In genomic region chr3:144206261-144206660, GRCm38 (mm10) we compare ENCODE assay signal across 8 mouse cellular contexts. TPM values are rescaled to one million over a fixed set of nuclear protein-coding genes. Genes with fewer than 3 reads are reported as not detected.
A peak's percentile ranks its signal among the peaks of the same experiment; 100 is the strongest.
DNase-seq lines count a peak whose midpoint lies in the region; ATAC-seq and TF ChIP-seq lines count a peak whose summit lies in the region.

No protein-coding gene starts in this region.

- no peak for DNase-seq in kidney, postnatal 14 days
- DNase-seq in midbrain, postnatal 0 days (ENCODE audit: low spot score) = no peak
- no peak for DNase-seq in right cerebral cortex, adult 18-20 months
- no peak for DNase-seq in spleen, postnatal 36 days (ENCODE audit: low spot score in 2 of 2)
- no peak for DNase-seq in natural killer cell, adult 2 months (ENCODE audit: low spot score in 2 of 2)

- ATAC-seq in kidney, embryonic 15.5 days (replicated peaks; ENCODE audit: low FRiP score) = no peak
- ATAC-seq in embryonic facial prominence, embryonic 12.5 days (ENCODE audit: insufficient number of reproducible peaks, insufficient read depth, low FRiP score, low TSS enrichment) = no peak
- ATAC-seq in intestine, embryonic 15.5 days = no peak
- no peak for ATAC-seq in midbrain, postnatal 0 days (ENCODE audit: low FRiP score)

- peak overlapping the region; percentile 81 for H3K4me3 ChIP-seq in kidney, embryonic 15.5 days (replicated peaks)
- peak overlapping the region; percentile 75 for H3K4me3 ChIP-seq in embryonic facial prominence, embryonic 12.5 days
- H3K4me3 ChIP-seq in intestine, embryonic 15.5 days (replicated peaks) = peak overlapping the region; percentile 88
- peak overlapping the region; percentile 80; the same call in 1 of the 2 replicates for H3K4me3 ChIP-seq in midbrain, postnatal 0 days (ENCODE audit: low read depth, low read length)

- peak overlapping the region; percentile 99 for H3K27ac ChIP-seq in kidney, embryonic 15.5 days
- H3K27ac ChIP-seq in embryonic facial prominence, embryonic 12.5 days = peak overlapping the region; percentile 99
- peak overlapping the region; percentile 98 for H3K27ac ChIP-seq in intestine, embryonic 15.5 days
- no peak overlapping the region for H3K27ac ChIP-seq in midbrain, postnatal 0 days (ENCODE audit: low read depth, low read length)

- peaks cover 19% of the 10 kb centered on the region for H3K4me1 ChIP-seq in kidney, embryonic 15.5 days
- H3K4me1 ChIP-seq in embryonic facial prominence, embryonic 12.5 days = peaks cover 5% of the 10 kb centered on the region; the same call in 1 of the 2 replicates
- H3K4me1 ChIP-seq in intestine, embryonic 15.5 days (replicated peaks) = peaks cover 6% of the 10 kb centered on the region; the same call in 1 of the 2 replicates
- peaks cover 6% of the 10 kb centered on the region; the same call in 1 of the 2 replicates for H3K4me1 ChIP-seq in midbrain, postnatal 0 days (ENCODE audit: insufficient read depth, low read length)

- peak overlapping the region; percentile 82 for H3K4me2 ChIP-seq in kidney, embryonic 15.5 days
- peak overlapping the region; percentile 82 for H3K4me2 ChIP-seq in embryonic facial prominence, embryonic 12.5 days (replicated peaks)
- peak overlapping the region; percentile 91 for H3K4me2 ChIP-seq in intestine, embryonic 15.5 days (replicated peaks)
- H3K4me2 ChIP-seq in midbrain, postnatal 0 days (ENCODE audit: low read depth, low read length, poor library complexity, severe bottlenecking) = peak overlapping the region; percentile 97

- H3K27me3 ChIP-seq in kidney, embryonic 15.5 days = no peaks in the 10 kb centered on the region
- H3K27me3 ChIP-seq in embryonic facial prominence, embryonic 12.5 days = no peaks in the 10 kb centered on the region
- no peaks in the 10 kb centered on the region for H3K27me3 ChIP-seq in intestine, embryonic 15.5 days (replicated peaks)
- no peaks in the 10 kb centered on the region for H3K27me3 ChIP-seq in midbrain, postnatal 0 days (ENCODE audit: insufficient read depth, low read length)

- H3K36me3 ChIP-seq in kidney, embryonic 15.5 days = peaks cover 3% of the 10 kb centered on the region
- no peaks in the 10 kb centered on the region for H3K36me3 ChIP-seq in embryonic facial prominence, embryonic 12.5 days
- no peaks in the 10 kb centered on the region for H3K36me3 ChIP-seq in intestine, embryonic 15.5 days
- no peaks in the 10 kb centered on the region for H3K36me3 ChIP-seq in midbrain, postnatal 0 days (ENCODE audit: insufficient read depth, low read length)

- no peaks in the 10 kb centered on the region for H3K9me3 ChIP-seq in kidney, embryonic 15.5 days (replicated peaks)
- no peaks in the 10 kb centered on the region for H3K9me3 ChIP-seq in embryonic facial prominence, embryonic 12.5 days
- H3K9me3 ChIP-seq in intestine, embryonic 15.5 days = no peaks in the 10 kb centered on the region
- H3K9me3 ChIP-seq in midbrain, postnatal 0 days (ENCODE audit: low read length) = no peaks in the 10 kb centered on the region

- 20% methylated on average over 3 of the region's 3 CpGs for WGBS in kidney, embryonic 15.5 days
- 18% methylated on average over 3 of the region's 3 CpGs for WGBS in embryonic facial prominence, embryonic 12.5 days
- 18% methylated on average over 3 of the region's 3 CpGs for WGBS in intestine, embryonic 15.5 days
- 25% methylated on average over 3 of the region's 3 CpGs for WGBS in midbrain, postnatal 0 days

- H3K9ac ChIP-seq in kidney, embryonic 15.5 days = peak overlapping the region; percentile 83
- peak overlapping the region; percentile 94 for H3K9ac ChIP-seq in embryonic facial prominence, embryonic 12.5 days
- peak overlapping the region; percentile 95 for H3K9ac ChIP-seq in intestine, embryonic 15.5 days
- H3K9ac ChIP-seq in midbrain, postnatal 0 days (replicated peaks; ENCODE audit: low read length, poor library complexity, severe bottlenecking) = no peak overlapping the region

- no peak for TF ChIP-seq CTCF in midbrain, postnatal 0 days (IDR thresholded peaks at IDR 0.05)

RNA-seq across cellular contexts. Expression of gene Lmo4, which starts 1.2 kb away (rescaled TPM):
- 58.6 and 62.0 TPM in 2 replicates for polyA plus RNA-seq in kidney, embryonic 15.5 days (2015; fragmentation: Nextera tagmentation; extraction: Ambion mirVana)
- 84.0 and 91.2 TPM in 2 replicates for polyA plus RNA-seq in embryonic facial prominence, embryonic 12.5 days (2016; fragmentation: Nextera tagmentation; extraction: Ambion mirVana)
- polyA plus RNA-seq in intestine, embryonic 15.5 days (2015; fragmentation: Nextera tagmentation; extraction: Ambion mirVana) = 53.6 and 60.8 TPM in 2 replicates
- 113 and 139 TPM in 2 replicates for total RNA-seq in midbrain, postnatal 0 days (2014; rRNA removed)
- polyA plus RNA-seq in midbrain, postnatal 0 days (2015; fragmentation: Nextera tagmentation; extraction: Ambion mirVana) = 75.2 and 77.9 TPM in 2 replicates
